Mouse (Mus musculus) left cerebral cortex, postnatal 10 days (tissue): ENCODE measurements around the gene Odf3b. TPM values are rescaled to one million over a fixed set of nuclear protein-coding genes. Genes with fewer than 3 reads are reported as not detected.

ENCODE experiments used
- DNase-seq, 2 experiments: peaks; one replicate each; pipeline ENCODE4 v3.0.0; 2021 to 2022; ENCODE audit warnings: low spot score in 2 of 2, mixed read lengths in 1 of 2; ENCODE audit errors: extremely low spot score in 1 of 2
- intact Hi-C: fragments of 180-260 bp; cut with DNase I; formaldehyde crosslinking; loops from one replicate; pipeline ENCODE4 v1.15.1; 2025
- total RNA-seq, 2 experiments: library from RNA; stranded (reverse); gene quantifications; 2 replicates each; pipeline ENCODE4 v1.2.3; 2021

Odf3b gene
- total RNA-seq, result 1 to 10 TPM in 1 of 2 experiments, under 1 TPM in 1; 0.77 to 1.1 TPM

- DNase-seq, result no peak
- intact Hi-C loops, result no loop called here
Measured at GRCm38 (mm10) chr15:89378831-89379401, at the start of gene Odf3b. Odf3b (minus strand) TSS chr15:89379282.

GRCm38 (mm10) chr15:89428136-89428790 is 49.2 kb upstream of the Odf3b start:
- intact Hi-C loops, result no loop called here
- no peak for DNase-seq

DNA sequence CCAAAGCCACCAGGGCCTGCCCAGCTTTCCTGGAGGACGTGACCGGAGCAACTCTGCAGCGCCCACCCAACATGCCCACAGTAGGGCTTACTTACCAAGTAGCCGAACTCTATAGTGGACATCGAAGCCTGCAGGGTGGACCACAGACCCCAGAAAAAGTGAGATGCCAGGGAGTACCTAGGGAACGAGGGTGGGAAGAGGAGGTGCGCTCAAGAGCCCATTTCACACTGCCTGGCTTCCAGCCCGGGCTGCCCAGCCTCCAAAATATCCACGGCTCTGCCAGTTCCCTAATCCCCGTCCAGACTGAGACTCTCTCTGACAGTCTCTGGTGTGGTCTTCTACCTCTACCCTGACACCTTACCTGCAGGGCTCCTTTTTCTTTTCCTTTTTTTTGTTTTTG is 47.6 kb upstream of the Odf3b start:
- DNase-seq, result no peak
- intact Hi-C loops, result no loop called here

DNA sequence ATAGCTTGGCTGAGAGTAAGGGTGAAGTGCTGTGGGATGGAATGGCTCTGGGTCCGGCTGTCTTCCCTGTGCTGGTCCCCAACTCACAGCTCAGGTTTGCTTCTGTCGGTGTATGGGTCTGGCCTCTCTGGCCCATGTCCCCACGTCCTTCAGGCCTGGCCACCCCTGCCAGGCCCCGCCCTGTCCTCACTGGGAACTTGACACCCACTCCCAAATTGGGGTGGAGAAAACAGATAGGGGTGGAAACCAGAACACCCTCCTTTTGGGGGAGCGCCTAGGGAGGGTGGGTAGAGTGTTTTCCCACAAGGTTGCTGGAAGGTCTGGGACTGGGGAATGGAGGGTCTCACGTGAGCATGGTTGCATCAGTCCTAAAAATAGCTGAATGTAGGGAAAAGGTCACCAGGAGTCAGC is 46.6 kb upstream of the Odf3b start, which contains the start of gene Cpt1b:
Cpt1b (minus strand) TSS at position 153 of the 411 bp plus-strand sequence.
- intact Hi-C loops, result no loop called here
- DNase-seq, result no peak

- intact Hi-C loops, result no loop called here
Measured at GRCm38 (mm10) chr15:89424621-89425020, 45.5 kb upstream of the Odf3b start.

GRCm38 (mm10) chr15:89421938-89422337 is 42.9 kb upstream of the Odf3b start:
- intact Hi-C loops, result no loop called here
- no peak for DNase-seq

More at GRCm38 (mm10) chr15:89424621-89425020, 45.5 kb upstream of the Odf3b start:
- no peak for DNase-seq

DNA sequence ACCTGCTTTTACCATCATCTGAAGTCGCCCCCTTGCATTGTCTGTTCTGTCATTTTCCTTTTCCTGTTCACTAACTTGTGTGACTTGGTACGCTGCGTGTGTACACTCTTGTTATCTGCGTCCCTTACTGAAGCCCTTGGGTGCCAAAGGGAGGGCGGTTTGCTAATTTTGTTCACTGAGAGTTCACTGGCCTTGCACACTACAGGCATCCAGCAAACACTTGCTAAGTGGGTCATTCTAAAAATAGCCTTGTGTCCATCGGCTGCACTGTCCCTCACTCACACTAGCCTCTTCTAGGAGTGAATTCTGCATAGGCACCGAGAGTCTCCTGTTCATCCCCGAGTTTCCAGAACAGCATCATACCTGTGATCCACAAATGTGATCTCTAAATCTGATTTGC is 36.2 kb upstream of the Odf3b start:
- DNase-seq, result no peak
- intact Hi-C loops, result no loop called here

- peak in 1 of 2 experiments; percentile 45 for DNase-seq
- intact Hi-C loops, result no loop called here
Measured at GRCm38 (mm10) chr15:89410118-89410517, 31.0 kb upstream of the Odf3b start, which contains the start of gene Syce3. Syce3 (minus strand) TSS chr15:89410503.

DNA sequence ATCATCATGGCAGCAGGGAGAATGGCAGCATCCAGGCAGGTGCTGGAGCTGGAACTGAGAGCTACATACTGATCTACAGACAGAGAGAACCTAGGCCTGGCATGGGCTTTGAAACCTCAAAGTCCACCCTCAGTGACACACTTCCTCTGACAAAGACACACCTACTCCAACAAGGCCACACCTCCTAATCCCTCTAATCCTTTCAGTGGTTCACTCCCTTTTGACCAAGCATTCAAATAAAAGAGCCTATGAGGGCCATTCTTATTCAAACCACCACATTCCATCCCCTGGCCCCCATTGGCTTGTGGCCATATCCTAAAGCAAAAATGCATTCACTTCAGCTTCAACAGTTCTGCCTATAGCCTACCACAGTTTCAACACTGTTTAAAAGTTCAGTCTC is 27.6 kb upstream of the Odf3b start:
- no peak for DNase-seq
- intact Hi-C loops, result no loop called here

DNA sequence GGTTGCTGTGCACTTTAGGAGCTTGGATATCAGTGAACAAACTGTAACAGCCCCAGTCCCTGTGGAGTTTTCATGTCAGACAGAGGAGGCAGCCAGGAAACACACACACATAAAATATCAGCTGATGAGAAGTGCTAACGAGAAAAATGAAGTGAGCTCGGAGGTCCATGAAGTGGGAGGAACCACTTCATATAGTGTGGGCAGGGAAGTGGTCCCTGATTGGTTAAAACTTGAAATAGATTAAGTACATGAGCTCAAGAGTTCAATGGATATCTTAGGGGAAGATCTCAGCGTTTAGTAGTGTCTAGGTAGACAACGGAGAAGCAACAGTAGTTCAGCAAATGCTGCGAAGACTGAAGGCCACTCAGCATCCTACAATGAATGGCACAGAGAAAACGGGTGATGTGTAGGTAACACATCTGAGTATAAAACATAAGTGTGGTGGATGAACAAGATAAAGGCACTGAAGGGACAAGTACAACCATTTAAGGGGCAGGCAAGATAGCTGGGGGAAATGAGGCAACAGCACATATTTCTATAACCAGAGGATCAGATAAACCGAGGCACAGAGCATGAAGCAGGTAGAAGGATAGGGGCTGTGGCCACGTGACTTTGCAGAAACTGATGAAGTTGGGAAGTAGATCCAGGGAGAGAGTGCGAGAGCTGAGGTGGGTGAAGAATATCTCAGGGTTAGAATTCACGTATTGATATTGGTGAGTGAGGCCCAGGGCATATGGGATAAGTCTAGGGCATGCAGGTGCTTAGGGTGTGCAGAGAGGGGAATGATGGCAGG is 25.9 kb upstream of the Odf3b start:
- intact Hi-C loops, result no loop called here
- DNase-seq, result no peak

GRCm38 (mm10) chr15:89402471-89402870 is 23.4 kb upstream of the Odf3b start:
- no peak for DNase-seq
- intact Hi-C loops, result no loop called here

GRCm38 (mm10) chr15:89399716-89400115 is 20.6 kb upstream of the Odf3b start:
- intact Hi-C loops, result no loop called here
- DNase-seq, result no peak

GRCm38 (mm10) chr15:89398146-89398545 is 19.1 kb upstream of the Odf3b start:
- DNase-seq, result no peak
- intact Hi-C loops, result no loop called here

GRCm38 (mm10) chr15:89396883-89397282 is 17.8 kb upstream of the Odf3b start:
- no peak for DNase-seq
- intact Hi-C loops, result no loop called here

DNA sequence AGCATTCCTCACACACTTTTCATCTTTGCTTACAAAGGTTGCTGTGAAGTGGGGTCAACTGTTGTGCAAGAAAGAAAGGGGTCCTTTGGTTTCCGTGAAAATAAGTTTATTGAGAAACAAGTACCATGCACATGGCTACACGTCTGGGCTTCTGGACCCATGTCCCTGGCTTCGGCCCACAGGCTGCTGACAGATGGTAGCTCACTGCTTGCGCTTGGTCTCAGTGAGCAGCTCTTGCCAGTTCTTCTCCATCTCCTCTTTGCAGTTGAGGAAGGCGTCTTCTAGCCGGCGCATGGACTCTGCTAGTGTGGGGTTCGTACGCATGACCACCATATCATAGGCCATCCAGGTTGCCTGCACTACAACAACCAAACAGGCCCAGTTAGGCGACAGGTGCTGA is 11.0 kb upstream of the Odf3b start:
- DNase-seq, result no peak
- intact Hi-C loops, result no loop called here

- DNase-seq, result no peak
- intact Hi-C loops, result no loop called here
Measured at GRCm38 (mm10) chr15:89387127-89387526, 8.0 kb upstream of the Odf3b start.

GRCm38 (mm10) chr15:89384617-89385016 is 5.5 kb upstream of the Odf3b start, which contains the start of gene Klhdc7b:
Klhdc7b (plus strand) TSS chr15:89384917.
- intact Hi-C loops, result no loop called here
- no peak for DNase-seq

- peak in 1 of 2 experiments; percentile 50 for DNase-seq
- intact Hi-C loops, result no loop called here
Measured at GRCm38 (mm10) chr15:89379429-89379828, 347 bp upstream of the Odf3b start.

DNA sequence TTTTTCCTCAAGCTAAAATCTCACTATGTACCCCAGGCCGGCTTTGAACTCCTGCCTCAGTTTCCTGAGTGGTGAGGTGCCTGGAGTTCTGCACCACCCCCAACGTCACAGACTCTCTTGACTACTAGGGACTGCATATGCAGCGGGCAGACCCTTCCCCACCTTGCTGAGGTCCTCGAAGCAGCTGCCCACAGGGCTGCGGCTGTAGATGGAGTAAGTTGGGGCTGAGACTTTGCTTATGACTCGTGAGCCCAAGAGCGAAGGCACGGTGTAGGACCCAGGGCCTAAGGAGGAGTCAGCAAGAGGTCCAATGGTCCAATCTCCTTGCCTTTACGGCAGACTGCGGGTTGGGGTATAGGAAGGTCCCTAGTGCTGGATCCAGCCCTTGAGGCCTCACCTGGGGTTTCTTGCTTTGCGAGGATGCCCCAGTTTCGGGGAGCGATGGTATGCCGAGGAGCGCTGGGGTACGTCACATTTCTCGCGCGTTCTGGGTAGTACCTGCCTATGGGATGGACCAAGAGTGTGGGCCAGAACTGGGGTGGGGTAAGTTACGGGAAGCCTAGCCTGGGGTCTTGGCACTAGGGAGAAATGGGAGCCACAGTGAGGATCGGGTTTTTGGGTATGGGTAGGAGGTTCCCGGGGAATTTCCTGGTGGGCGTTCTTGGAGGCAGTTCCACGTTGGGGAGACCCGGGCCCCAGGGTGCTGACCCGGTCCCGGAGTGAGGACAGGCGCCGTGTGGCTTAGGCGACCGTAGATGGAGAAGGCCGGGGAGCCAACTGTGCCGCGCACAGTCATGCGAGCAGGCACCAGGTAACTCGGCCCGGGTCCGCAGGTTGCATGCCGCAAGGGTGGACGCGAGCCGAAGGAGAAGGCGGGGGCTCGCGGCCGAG is 899 bp downstream of the Odf3b start:
- intact Hi-C loops, result no loop called here
- no peak for DNase-seq
